Mouse (Mus musculus): ENCODE results near the gene 1500009C09Rik. TPM values are rescaled to one million over a fixed set of nuclear protein-coding genes. Genes with fewer than 3 reads are reported as not detected.

1500009C09Rik gene
- total RNA-seq, 4 experiments from 2014 or later, result 0.35 to 0.62 (median 0.39) TPM

Other genes with a start within 250 kb of the 1500009C09Rik start
- gene Desi1, start 218.5 kb upstream of the 1500009C09Rik start, total RNA-seq (2022), result 100 to 1,000 TPM in 2 of 4 experiments, 10 to 100 TPM in 2; 50.8 to 137 (median 93.4) TPM
- 10 to 100 TPM; 77.0 to 94.9 (median 88.2) TPM for gene Snu13, start 204.8 kb upstream of the 1500009C09Rik start, total RNA-seq (2022)
- gene 4930407I10Rik, start 193.2 kb upstream of the 1500009C09Rik start, total RNA-seq (2022), result not detected
- 1 to 10 TPM in 3 of 4 experiments, under 1 TPM in 1; 0.74 to 4.1 (median 2.4) TPM for gene Mei1, start 182.4 kb upstream of the 1500009C09Rik start, total RNA-seq (2022)
- 10 to 100 TPM in 3 of 4 experiments, 1 to 10 TPM in 1; 8.9 to 13.7 (median 12.5) TPM for gene Ccdc134, start 124.5 kb upstream of the 1500009C09Rik start, total RNA-seq (2022)
- 100 to 1,000 TPM in 2 of 4 experiments, 10 to 100 TPM in 2; 83.2 to 144 (median 107) TPM for gene Srebf2, start 105.2 kb upstream of the 1500009C09Rik start, total RNA-seq (2022)
- gene Shisa8, start 39.6 kb upstream of the 1500009C09Rik start, total RNA-seq (2022), result under 1 TPM in 3 of 4 experiments, not detected in 1; 0.14 to 0.24 (median 0.17) TPM
- gene Tnfrsf13c, start 28.0 kb upstream of the 1500009C09Rik start, total RNA-seq (2022), result under 1 TPM in 2 of 4 experiments, not detected in 2; 0.45 to 0.92 TPM
- 1 to 10 TPM in 3 of 4 experiments, under 1 TPM in 1; 0.87 to 3.8 (median 1.8) TPM for gene Cenpm, start 7.6 kb upstream of the 1500009C09Rik start, total RNA-seq (2022)
- gene Sept3, start 22.5 kb downstream of the 1500009C09Rik start, total RNA-seq (2022), result 1 to 10 TPM; 3.0 to 6.9 (median 3.5) TPM
- not detected for gene Wbp2nl, start 46.6 kb downstream of the 1500009C09Rik start, total RNA-seq (2022)
- gene Naga, start 86.5 kb downstream of the 1500009C09Rik start, total RNA-seq (2022), result 10 to 100 TPM; 68.6 to 89.3 (median 77.9) TPM
- gene Pheta2, start 86.5 kb downstream of the 1500009C09Rik start, total RNA-seq (2022), result 1 to 10 TPM in 2 of 4 experiments, under 1 TPM in 2; 0.74 to 2.0 (median 1.4) TPM
- gene Smdt1, start 86.6 kb downstream of the 1500009C09Rik start, total RNA-seq (2022), result 100 to 1,000 TPM; 137 to 205 (median 157) TPM
- gene Ndufa6, start 101.9 kb downstream of the 1500009C09Rik start, total RNA-seq (2022), result 100 to 1,000 TPM; 293 to 470 (median 376) TPM
- gene Cyp2d22, start 127.9 kb downstream of the 1500009C09Rik start, total RNA-seq (2022), result 10 to 100 TPM; 42.2 to 46.6 (median 45.6) TPM
- under 1 TPM in 2 of 4 experiments, not detected in 2; 0.22 to 0.42 TPM for gene Cyp2d11, start 141.6 kb downstream of the 1500009C09Rik start, total RNA-seq (2022)
- 1 to 10 TPM in 1 of 4 experiments, not detected in 3; 1.1 TPM for gene Cyp2d10, start 154.8 kb downstream of the 1500009C09Rik start, total RNA-seq (2022)
- 1 to 10 TPM in 1 of 4 experiments, under 1 TPM in 1, not detected in 2; 0.46 to 2.5 TPM for gene Cyp2d9, start 181.0 kb downstream of the 1500009C09Rik start, total RNA-seq (2022)